Mouse (Mus musculus): ENCODE data around the gene Zfp574. TPM values are rescaled to one million over a fixed set of nuclear protein-coding genes. Genes with fewer than 3 reads are reported as not detected.

Gene Zfp574
- total and polyA plus RNA-seq, 3 experiments = 16.3 to 30.2 TPM; not detected in 1

GRCm38 (mm10) chr7:25063346-25063745 lies 9.0 kb upstream of the Zfp574 start:
- no peak for DNase-seq (ENCODE audit: low read depth, low spot score)
- no peaks in the 10 kb centered on the region for H3K4me1 ChIP-seq (ENCODE audit: control insufficient read depth in 1 of 2, insufficient read depth in 2 of 2, low read length in 2 of 2)
- H3K9me3 ChIP-seq (replicated peaks; ENCODE audit: insufficient read depth, low read length) = no peaks in the 10 kb centered on the region
- H3K4me3 ChIP-seq (ENCODE audit: control insufficient read depth in 1 of 2, insufficient read depth in 1 of 2, low read depth in 2 of 2, low read length in 2 of 2) = no peak overlapping the region
- no peak overlapping the region for H3K9ac ChIP-seq (ENCODE audit: control insufficient read depth, low read depth, low read length, poor library complexity, severe bottlenecking)
- no peaks in the 10 kb centered on the region for H3K36me3 ChIP-seq (ENCODE audit: control insufficient read depth in 1 of 2, insufficient read depth in 2 of 2, low read length in 2 of 2)
- H3K27me3 ChIP-seq (ENCODE audit: control insufficient read depth in 1 of 2, insufficient read depth in 2 of 2, low read length in 2 of 2) = no peaks in the 10 kb centered on the region
- no peak for TF ChIP-seq MAFK (IDR thresholded peaks at IDR 0.05; ENCODE audit: borderline replicate concordance, low read depth, low read length)
- TF ChIP-seq KAT2A (conservative IDR thresholded peaks at IDR 0.05; ENCODE audit: low read depth, low read length) = no peak
- TF ChIP-seq MYC (IDR thresholded peaks at IDR 0.05; ENCODE audit: low read depth, low read length) = no peak
- no peak for TF ChIP-seq UBTF (IDR thresholded peaks at IDR 0.05; ENCODE audit: borderline replicate concordance, insufficient read depth, low read depth, low read length)
- no peak for TF ChIP-seq SMC3 (IDR thresholded peaks at IDR 0.05; ENCODE audit: low read depth, low read length)
- no peak for TF ChIP-seq MXI1 (IDR thresholded peaks at IDR 0.05; ENCODE audit: low read depth, low read length)
- no peak for TF ChIP-seq POLR2AphosphoS2 (IDR thresholded peaks at IDR 0.05; ENCODE audit: low read length)
- TF ChIP-seq TCF12 (IDR thresholded peaks at IDR 0.05; ENCODE audit: low read depth, low read length) = no peak
- no peaks in the 10 kb centered on the region for H3K79me2 ChIP-seq (ENCODE audit: control insufficient read depth, insufficient read depth, low read length, poor library complexity)
- H3K27ac ChIP-seq (ENCODE audit: control insufficient read depth, low read depth, low read length) = no peak overlapping the region

DNA sequence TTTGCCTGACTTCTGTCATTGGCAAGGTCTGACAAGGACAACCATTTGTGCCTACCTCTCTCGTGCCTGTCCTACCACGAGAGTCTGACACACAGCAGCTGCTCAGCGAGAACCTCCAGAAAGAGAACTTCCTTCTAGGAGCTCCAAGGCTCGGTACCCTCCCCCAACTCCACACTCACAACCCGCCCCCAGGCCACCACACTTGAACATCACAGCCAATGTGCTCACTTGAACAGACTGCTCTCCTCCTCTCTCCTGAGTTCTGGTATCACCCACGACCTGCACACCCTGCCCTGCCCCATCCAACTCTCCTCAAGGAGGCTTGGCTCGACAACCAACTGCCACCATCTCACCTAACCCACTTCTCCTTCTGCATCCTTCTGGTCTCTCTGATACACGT lies 8.5 kb upstream of the Zfp574 start:
- no peak for DNase-seq (ENCODE audit: low read depth, low spot score)
- Histone ChIP-seq H3K9me3 (replicated peaks; ENCODE audit: insufficient read depth, low read length) (no peaks in the 10 kb centered on the region), H3K4me1 (ENCODE audit: control insufficient read depth in 1 of 2, insufficient read depth in 2 of 2, low read length in 2 of 2) (no peaks in the 10 kb centered on the region), H3K27me3 (ENCODE audit: control insufficient read depth in 1 of 2, insufficient read depth in 2 of 2, low read length in 2 of 2) (no peaks in the 10 kb centered on the region), H3K27ac (ENCODE audit: control insufficient read depth, low read depth, low read length) (no peak overlapping the region), H3K9ac (ENCODE audit: control insufficient read depth, low read depth, low read length, poor library complexity, severe bottlenecking) (no peak overlapping the region), H3K36me3 (ENCODE audit: control insufficient read depth in 1 of 2, insufficient read depth in 2 of 2, low read length in 2 of 2) (no peaks in the 10 kb centered on the region), H3K79me2 (ENCODE audit: control insufficient read depth, insufficient read depth, low read length, poor library complexity) (no peaks in the 10 kb centered on the region), H3K4me3 (ENCODE audit: control insufficient read depth in 1 of 2, insufficient read depth in 1 of 2, low read depth in 2 of 2, low read length in 2 of 2) (no peak overlapping the region)
- TF ChIP-seq RAD21 (IDR thresholded peaks at IDR 0.05; ENCODE audit: low read depth, low read length) = no peak
- no peak for TF ChIP-seq JUND (IDR thresholded peaks at IDR 0.05; ENCODE audit: low read depth, low read length)
- TF ChIP-seq NRF1 (IDR thresholded peaks at IDR 0.05; ENCODE audit: insufficient read depth, low read depth, low read length, poor library complexity, severe bottlenecking) = no peak
- TF ChIP-seq RCOR1 (IDR thresholded peaks at IDR 0.05; ENCODE audit: low read depth, low read length) = no peak
- no peak for TF ChIP-seq GABPA (IDR thresholded peaks at IDR 0.05; ENCODE audit: low read depth, low read length)
- TF ChIP-seq POLR2A (IDR thresholded peaks at IDR 0.05; ENCODE audit: control insufficient read depth in 1 of 2, insufficient read depth in 1 of 2, low read depth in 1 of 2, low read length in 2 of 2, poor library complexity in 1 of 2) = no peak
- TF ChIP-seq MEF2A (IDR thresholded peaks at IDR 0.05; ENCODE audit: extremely low read depth, insufficient replicate concordance, low read depth, low read length, poor library complexity, severe bottlenecking) = no peak
- TF ChIP-seq CHD2 (IDR thresholded peaks at IDR 0.05; ENCODE audit: low read length) = no peak
- no peak for TF ChIP-seq UBTF (IDR thresholded peaks at IDR 0.05; ENCODE audit: borderline replicate concordance, insufficient read depth, low read depth, low read length)
- TF ChIP-seq ZNF384 (IDR thresholded peaks at IDR 0.05; ENCODE audit: low read depth, low read length) = no peak
- no peak for TF ChIP-seq KAT2A (conservative IDR thresholded peaks at IDR 0.05; ENCODE audit: low read depth, low read length)
- TF ChIP-seq GATA1 (IDR thresholded peaks at IDR 0.05; ENCODE audit: low read depth, low read length) = no peak

Measured in MEL (cell line).